Mouse (Mus musculus) heart, postnatal 4 days (tissue): ENCODE results near the gene Mical3. TPM values are rescaled to one million over a fixed set of nuclear protein-coding genes. Genes with fewer than 3 reads are reported as not detected.

ENCODE experiments used
- DNase-seq: peaks from one replicate; pipeline ENCODE4 v3.0.0; 2021
- total RNA-seq, 2 experiments: library from RNA; stranded (reverse); gene quantifications; 2 replicates each; pipeline ENCODE4 v1.2.3; 2021

Gene Mical3
- total RNA-seq, 2 experiments from 2014 or later, result 201 to 216 TPM

DNA sequence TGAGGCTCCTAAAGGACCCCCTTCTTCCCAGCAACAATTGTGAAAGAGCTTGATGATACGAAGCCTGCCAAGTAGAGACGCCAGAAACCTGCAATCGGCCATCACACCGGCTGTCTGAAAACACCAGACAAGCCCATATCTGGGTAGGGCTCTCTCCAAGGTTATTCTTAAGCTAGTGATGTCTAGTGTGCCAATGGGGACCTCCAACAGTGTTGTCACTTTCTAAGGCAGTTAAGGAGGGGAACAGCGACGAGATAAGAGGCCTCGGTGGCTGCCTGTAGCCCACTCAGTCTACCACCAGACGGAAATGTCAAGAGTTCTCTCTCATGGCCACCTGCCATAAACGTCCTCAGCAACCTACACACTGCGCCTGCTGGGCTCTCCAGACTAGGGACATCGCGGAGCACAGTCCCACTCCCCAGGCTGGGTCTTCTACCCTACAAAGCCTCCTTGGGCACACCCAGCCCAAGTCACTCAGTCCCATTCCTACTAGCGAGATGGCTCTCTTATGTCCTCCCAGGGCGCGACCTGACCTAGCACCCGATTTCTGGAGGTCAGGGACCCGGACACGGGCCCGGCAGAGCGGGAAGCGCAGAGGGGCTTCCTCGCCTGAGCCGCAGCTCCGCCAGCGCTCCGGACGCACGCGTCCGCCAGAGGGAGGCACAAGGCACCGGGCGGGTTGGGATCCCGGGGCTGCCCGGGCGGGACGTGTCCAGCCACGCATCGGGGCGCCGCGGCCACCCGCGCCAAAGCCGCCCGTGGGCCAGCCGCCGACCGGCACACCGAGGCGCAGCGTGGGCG lies 21.4 kb downstream of the Mical3 start:
- peak; percentile 59 for DNase-seq

DNA sequence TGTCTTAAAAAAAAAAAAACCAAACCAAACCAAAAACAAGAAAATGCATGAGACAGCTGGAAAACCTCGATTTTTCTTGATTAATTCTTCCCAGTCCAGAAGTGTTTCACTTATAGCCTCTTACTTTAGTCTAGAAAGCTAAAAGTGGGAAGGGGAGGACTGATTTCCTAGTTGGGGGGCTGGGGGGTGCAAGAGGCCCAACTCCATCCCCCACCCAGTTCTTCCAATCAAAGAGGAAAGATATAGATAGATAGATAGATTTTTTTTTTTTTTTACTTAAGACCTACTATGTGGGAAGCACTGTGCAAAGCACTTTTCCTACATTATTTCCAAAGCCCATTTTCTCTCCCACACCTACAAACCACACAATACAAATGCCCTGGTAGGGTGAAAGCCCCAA lies 22.7 kb downstream of the Mical3 start:
- DNase-seq, result no peak

DNA sequence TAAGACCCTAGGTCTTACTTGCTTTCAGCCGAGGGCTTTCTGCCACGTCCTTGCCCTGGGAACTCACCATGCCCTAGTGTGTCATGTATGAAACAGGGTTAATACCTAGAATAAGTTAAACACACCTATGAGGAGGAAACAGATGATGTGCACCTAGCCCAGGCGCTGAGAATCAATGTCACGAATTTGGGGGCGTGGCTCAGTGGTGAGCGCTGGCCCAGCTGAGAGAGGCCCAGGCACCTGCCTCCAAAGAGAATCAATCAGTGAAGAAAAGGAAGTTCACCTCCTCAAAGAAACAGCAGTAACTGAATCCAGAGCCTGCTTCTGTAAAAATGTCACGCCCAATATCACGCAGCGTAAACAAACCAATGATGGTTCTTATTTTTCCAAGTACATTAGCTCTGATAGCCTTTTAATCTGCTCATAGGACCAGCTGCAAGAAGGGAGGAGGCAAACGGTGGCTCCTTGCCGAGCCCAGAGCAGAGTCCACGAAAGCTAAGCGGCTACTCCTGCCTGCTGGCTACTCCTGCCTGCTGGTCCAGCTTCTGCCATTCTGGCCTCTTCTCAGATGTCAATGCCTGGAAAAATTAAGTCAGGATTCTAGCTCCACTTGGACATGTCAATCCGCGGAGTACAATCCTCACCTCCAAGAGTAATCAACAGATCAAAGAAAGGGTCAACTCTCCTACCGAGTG lies 23.9 kb downstream of the Mical3 start:
- peak; percentile 20 for DNase-seq

DNA sequence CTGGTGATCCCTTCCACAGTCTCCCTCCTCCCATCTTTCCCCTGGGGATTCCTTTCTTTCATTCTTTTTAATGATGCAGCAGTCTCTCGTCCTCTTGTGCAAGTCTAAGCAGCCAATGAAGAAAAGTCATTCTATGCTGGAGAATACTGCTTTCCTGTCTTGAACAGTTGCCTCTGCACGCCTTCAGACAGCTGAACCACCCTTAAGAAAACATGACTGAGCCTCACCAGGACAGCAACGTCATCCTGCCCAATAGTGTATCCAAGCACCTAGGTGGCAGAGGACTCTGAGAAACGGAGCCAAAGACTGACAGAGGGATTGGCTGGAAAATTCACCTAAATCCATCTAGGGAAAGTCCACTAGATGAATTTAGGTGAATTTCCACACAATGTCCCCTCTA lies 25.1 kb downstream of the Mical3 start:
- no peak for DNase-seq

DNA sequence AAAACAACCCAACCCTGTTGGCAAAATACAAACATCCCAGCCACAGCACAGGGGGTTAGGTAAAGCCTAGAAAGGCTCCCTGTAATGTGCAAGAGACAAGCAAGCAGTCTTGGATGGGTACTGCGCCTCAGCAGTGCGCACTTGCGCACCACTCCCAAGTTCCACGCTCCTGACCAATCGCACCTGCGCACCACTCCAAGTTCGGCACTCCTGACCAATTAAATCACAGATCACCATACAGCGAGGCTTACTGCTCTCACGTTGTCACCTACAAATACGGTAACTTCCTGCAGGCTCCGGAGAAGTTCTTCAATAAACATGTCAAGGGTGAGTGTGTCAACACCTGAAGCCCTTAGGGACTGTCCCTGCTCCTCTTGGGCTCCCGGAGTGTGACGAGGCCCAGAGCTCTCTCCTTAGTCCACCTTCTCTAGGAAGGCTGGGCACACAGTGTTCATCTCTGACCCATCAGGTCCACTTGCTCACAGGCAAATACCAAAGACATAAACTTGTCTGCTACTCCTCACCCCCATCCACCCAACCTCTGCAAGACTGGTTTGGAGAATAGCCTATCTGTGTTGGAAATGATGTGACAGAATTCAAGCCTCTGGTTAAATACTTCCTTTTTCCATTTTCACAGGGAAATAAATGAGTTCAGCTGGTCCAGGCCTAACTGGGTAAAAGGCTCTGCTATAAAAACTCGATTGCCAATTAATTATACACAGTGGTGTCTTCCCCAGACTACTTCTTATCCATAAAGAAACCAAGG lies 27.2 kb downstream of the Mical3 start:
- DNase-seq, result no peak

DNA sequence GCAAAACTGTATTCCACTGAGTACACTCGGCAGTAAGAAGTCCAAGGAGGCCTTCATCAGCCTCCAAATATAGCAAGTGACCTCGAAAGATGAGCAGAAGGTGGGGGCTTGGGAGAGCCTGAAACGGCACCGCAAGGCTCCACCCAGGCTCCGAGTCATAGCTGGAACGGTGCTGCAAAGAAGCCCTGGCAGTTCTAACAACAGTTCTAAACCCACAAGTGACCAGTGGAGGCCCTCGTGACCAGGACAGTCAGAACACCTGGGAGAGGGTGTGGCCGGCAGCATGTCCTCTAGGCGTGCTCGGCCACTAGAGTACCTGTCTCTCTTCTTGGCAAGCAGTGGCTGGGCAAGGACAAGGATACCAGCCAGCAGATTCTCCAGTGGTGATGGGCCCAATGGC lies 27.9 kb downstream of the Mical3 start:
- DNase-seq, result peak; percentile 36

DNA sequence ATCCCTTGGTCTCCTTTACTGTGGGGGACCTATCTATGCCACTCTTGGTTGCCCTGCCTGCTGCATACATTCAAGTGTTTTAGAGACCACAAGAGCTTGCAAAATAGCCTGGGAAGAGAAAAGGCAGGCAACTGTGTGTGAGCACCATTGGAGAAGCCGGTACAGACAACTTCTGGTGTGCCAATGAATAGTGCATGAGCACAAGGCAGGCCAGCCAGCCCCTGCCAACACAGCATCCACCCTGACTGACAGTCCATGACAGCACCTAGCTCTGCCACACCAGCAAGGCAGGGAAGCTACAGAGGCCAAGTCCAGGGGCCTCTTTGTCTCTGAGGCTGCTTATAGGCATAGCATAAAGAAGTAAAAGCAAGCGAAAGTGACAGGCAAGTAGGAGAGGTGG lies 28.7 kb downstream of the Mical3 start:
- DNase-seq, result no peak

DNA sequence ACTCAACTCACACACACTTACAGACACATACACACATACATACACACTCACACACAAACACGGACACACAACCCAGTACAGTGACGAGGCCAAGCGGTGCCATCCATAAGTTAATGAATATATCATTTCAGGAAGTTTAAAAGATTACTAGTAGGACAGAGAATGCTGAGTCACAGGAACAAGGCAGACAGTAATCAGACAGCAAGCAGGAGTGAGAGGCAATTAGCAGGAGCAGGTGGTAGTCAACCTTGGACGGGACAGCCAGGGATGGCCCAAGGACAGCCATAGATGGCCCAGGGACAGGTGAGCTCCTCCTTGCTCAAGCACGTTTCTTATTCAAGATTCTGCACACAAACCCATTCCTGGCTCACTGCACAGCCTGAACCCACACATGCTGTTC lies 29.6 kb downstream of the Mical3 start:
- no peak for DNase-seq

DNA sequence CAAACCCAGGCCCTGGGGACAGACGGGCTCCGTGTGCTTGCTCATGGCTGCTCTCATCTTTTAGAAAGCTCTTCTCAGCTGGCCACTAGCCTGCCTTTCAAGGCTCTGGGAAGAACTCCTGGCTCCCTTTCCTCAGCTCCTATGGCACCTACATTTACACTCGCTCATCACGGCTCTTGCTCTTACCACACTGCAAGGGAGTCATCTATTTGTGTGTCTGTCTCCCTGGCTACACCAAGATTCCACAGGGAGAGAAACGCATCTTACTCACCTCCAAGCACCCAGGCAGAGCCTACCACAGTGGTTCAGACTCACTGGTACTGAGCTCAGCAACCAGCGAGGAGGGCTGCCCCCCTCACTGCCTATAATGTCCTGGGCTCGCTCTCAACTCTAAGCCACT lies 31.0 kb downstream of the Mical3 start:
- no peak for DNase-seq

DNA sequence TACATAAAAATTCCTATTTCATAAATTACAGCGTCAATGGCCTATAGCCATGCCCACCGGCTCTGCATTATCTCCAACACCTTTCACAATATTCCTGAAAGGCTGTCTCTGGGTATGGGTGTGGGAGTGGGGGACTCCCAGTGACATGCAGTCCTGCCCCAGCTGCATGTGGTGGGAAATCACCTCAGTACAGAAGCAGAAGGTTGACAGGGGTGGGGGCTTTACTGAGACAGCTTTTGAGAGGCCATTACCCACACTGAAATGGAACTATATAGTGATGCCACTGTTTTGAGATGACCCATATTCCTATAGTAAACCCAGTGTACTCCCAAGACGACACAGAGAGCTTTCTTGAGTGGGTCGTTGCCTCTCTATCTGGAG lies 31.6 kb downstream of the Mical3 start:
- no peak for DNase-seq

DNA sequence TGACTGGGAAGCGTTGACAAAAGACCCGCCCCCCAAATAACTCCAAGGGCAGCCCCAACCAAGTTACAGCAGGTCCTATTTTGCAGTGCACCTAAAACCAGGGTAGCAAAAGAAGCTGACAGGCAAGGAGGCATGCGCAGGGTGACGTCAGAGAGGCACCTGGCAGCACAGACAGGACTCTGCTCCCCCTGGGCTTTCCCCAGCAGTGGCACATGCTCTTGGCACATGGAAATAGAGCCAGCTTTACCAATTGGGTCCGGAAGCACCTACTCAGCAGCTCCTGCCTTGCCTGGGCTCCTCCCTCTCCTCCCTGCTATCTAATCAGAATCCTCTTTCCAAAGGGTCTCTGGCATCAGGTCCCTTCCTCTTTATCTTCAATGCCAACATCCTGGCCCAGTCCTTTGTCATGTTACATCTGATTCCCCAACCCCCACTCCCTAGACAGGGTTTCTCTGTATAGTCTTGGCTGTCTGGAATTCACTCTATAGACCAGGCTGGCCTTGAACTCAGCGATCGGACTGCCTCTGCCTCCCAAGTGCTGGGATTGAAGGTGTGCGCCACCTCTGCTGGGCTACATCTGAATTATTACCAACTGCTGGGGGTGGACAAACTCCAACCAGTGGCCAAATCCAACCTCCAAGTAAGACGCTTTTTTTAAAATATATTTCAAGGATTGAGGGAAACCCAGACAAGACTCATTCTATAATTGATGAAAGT lies 32.1 kb downstream of the Mical3 start:
- peak; percentile 21 for DNase-seq

DNA sequence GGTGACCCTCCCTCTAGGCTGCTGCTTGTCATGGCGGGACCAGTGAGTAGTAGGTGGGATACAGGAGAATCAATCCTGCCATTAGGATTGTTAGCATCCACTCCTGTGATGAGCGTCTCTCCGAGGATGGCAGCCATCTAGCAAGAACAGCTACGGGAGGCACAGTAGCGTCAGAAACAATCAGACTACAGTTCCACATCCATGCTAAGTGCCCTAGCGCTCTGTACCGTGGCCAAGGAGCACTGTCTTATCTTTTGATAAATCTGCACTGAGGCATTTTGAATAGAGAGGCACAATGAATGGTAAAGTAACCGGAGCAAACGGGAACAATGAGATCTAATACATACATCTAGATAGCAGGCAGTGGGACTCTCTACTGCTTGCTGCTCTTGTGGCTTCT lies 32.7 kb downstream of the Mical3 start:
- DNase-seq, result no peak

DNA sequence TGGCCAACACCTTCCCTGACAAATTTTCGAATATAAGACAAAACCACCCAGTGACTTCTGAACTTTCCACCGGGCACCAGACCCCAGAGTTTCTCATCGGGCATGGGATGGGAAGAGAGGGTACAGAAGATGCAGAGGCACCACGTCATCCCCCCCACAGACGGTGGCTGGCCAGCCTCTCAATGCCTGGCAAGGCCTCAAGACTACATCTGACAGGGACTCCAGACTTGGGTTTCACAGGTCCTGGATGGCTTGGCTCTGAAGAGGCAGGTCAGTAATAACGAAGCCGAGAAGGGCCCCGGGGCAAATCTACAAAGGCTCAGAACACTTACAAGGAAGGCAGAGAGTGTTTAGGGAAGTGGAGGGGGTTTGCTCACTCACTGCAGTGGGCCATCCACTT lies 33.9 kb downstream of the Mical3 start:
- DNase-seq, result no peak

DNA sequence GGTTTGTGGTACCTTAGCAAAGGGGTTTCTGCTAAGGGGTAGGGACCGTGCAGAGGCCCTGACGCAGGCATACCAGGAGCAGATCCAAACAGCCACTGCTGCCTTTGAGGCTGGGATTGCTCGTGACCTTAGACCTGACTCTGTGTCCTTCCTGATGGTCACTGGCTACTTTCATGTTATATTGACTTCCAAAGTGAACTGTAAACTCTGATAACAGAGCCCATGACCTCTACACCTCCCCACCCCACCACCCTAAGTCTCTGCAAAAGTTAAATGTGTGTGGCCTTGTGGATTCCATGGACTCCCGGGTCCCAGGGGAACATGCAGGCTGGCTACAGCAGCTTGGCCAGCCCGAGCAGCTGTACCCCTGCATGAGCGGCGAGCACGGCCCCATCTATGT lies 34.4 kb downstream of the Mical3 start:
- DNase-seq, result no peak

DNA sequence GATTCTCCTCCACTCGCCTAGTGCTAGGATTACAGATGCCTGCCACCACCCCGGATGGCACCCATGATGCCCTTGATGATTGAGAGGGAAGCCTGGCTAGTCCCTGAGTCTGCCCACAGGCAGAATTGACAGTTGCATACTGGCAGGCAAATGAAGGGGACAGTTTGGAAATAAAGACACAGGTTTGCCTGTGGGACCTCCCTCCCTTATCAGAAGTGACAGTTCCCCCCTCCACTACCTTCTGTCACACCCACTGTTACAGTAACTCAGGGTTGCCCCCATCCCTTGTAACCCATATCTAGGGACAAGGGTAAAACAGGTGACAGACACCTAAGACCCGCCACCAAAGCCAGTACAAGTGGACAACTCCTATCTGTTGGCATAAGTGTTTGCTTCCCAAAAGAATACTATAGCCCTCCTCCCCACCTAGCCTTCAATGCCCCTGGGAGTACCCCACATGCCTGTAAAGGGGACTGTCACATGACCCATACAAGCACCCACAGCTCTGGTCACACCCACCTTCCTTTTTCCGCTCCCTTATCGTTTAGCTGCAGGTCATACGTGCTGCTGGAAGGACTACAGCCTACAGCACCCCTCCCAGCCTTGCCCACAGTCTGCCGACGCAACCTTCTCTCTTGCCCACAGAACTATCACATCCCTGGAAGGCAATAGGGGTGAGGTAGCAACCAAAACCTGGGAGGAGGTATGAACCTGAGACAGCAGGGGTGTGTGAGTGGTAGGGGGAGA lies 37.0 kb downstream of the Mical3 start:
- no peak for DNase-seq

DNA sequence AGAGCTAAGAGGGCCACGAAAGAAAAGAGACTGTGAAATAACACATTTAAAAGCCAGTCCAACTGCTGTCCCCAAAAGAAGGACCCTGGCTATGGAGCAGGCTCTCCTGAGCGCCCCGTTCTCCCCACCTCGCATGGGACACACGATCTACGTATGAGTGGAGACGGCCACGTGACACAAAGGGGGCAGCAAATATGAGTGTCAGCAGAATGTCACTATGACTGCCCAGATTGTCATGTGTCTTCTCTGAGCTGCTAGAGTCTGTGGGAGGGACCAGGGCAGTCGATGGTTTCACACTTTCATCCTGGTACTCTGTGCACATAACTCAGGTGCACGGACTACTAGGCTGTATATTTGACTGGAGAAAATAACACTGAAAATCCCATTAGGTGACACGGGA lies 40.0 kb downstream of the Mical3 start:
- DNase-seq, result peak; percentile 35

DNA sequence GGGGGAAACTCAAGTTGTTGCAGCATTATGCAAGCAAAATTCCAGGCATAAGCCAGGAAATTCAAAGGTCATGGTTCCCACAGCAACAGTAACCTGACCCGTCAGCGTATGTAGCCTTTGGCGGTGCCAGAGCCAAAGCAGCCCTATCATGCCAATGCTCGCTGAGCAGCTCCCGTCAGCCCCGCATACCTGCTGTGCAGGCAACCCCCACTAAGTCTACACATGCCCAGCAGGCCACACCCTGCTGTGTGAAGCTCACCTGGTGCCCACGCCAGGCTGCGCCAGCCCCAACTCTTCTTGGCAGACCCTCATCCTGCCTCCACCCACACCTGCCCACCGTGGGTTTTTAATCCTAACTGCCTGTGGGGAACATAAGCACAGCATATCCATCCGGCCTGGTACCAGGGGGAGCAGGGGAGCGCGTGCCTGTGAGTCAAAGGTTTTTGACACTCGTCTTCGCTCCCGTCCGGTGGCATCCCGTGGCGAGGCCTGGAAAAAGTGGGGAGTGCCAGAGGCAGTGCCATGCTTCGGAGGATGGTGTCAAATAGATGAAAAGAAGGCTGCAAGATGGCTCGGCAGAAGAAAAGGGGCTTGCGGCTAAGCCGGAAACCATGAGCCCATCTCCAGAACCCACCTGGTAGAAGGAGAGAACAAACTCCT lies 43.1 kb downstream of the Mical3 start:
- peak; percentile 62 for DNase-seq

DNA sequence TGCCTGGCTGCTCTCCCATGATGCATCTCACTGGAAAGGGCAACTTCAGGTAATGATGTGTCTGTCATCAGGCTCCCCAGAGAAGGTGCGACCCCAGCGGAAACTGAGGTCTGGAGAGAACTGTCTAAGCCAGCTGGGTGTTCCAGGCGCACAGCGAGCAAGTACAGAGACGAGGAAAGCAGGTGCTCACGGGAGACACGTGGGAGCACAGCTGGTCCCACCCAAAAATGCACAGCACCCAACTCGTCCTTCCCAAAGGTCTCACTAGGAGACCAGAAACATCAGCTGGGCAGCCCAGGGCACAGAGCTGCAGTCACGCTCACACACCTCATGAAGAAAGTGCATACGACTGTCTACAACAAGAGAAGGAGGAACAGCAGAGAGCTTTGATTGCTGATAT lies 43.7 kb downstream of the Mical3 start:
- no peak for DNase-seq

DNA sequence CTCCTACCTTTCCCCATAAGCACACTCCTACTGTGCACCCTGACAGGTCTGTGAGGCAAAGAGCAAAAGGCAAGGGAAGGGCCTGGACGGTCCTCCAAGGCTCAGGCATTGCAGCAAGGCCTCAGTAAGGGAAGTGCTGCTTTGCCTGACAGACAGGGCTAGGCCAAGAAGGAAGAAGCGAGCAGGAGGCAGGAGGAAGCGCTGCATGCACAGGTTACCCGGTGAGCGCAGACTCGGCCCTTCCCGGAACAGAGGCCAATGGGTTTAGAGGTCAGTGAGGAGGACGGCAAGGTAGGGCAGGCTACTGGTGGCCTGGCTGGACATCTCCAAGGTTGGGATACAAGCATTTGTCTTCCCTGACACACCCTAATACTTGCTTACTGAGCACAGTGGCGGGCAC lies 44.6 kb downstream of the Mical3 start:
- DNase-seq, result peak; percentile 9

DNA sequence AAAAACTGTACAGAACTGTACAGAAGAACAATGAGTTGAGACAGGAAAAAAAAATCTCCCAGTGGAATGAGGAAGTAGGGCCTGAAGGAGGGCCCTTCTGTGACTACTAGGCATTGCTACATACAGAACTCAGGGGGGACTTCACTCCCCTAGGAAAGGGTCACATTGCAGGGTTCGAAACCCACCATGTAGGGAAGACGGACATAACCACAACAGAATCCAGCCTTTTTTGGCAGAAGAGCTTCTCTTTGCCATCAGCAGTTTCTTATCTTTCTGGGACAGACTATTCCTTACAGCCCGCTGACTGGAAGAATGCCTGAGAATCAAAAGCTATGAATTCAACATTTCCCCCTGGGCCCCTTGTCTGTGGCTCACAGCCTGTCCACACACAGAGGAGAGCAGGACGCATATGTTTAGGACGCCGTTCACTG lies 46.7 kb downstream of the Mical3 start:
- peak; percentile 30 for DNase-seq

DNA sequence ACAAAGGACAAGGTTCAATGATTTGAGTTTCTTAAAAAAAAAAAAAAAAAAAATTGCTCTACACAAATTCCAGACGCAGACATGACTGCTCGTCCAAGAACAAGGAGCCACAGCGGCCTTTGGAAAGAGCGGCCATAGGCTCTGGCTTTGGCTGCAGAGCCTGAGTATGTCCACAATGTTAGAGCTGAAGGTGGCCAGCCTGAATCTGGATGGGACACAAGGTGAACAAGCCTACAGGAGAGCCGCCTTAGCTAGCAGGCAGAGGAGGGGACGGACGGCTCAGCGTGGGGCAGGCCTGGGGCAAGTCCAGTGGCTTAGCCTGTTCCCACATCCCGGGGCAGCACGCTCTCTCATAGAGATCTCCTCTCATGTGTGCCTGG lies 48.7 kb downstream of the Mical3 start:
- DNase-seq, result peak; percentile 16
